Mouse (Mus musculus) C2C12 (cell line): Measurements from ENCODE around the gene Hykk.

Experiments
- CEBPB ChIP-seq: IDR thresholded peaks from one replicate; pipeline ENCODE4 v1.6.1; 2011; ENCODE audit warnings: low read depth, mild to moderate bottlenecking, control low read depth, moderate library complexity
- CTCF ChIP-seq: IDR thresholded peaks from one replicate; pipeline ENCODE4 v1.5.1; 2011; ENCODE audit not compliant: control insufficient read depth, insufficient read depth, insufficient read length
- MAX ChIP-seq: IDR thresholded peaks from one replicate; pipeline ENCODE4 v1.6.1; 2011; ENCODE audit warnings: mild to moderate bottlenecking, control low read depth
- MYOD1 ChIP-seq: IDR thresholded peaks from one replicate; pipeline ENCODE4 v1.6.1; 2011; ENCODE audit warnings: low read depth; ENCODE audit not compliant: control insufficient read depth, insufficient read length
- MYOG ChIP-seq: IDR thresholded peaks from one replicate; pipeline ENCODE4 v1.6.1; 2011; ENCODE audit not compliant: control insufficient read depth, insufficient read length; ENCODE audit errors: extremely low read depth
- USF1 ChIP-seq: IDR thresholded peaks from one replicate; pipeline ENCODE4 v1.6.1; 2011; ENCODE audit warnings: low read depth, mild to moderate bottlenecking, control low read depth, moderate library complexity

GRCm38 (mm10) chr9:54963669-54964068, 46.6 kb downstream of the Hykk start:
- TF ChIP-seq CTCF (no peak), USF1 (no peak), MAX (no peak), MYOG (no peak), MYOD1 (no peak), CEBPB (no peak)
